Mouse (Mus musculus) kidney, postnatal 14 days (tissue): ENCODE measurements around the gene Rpl7a.
"Not testable (repeated sequence)": the region's sequence is repeated elsewhere in the genome, so short reads cannot be mapped to it uniquely, and the experiment has no call there.

ENCODE experiments used
- DNase-seq: peaks from one replicate; pipeline ENCODE4 v3.0.0; 2022; ENCODE audit warnings: mixed read lengths

The Rpl7a gene

DNA sequence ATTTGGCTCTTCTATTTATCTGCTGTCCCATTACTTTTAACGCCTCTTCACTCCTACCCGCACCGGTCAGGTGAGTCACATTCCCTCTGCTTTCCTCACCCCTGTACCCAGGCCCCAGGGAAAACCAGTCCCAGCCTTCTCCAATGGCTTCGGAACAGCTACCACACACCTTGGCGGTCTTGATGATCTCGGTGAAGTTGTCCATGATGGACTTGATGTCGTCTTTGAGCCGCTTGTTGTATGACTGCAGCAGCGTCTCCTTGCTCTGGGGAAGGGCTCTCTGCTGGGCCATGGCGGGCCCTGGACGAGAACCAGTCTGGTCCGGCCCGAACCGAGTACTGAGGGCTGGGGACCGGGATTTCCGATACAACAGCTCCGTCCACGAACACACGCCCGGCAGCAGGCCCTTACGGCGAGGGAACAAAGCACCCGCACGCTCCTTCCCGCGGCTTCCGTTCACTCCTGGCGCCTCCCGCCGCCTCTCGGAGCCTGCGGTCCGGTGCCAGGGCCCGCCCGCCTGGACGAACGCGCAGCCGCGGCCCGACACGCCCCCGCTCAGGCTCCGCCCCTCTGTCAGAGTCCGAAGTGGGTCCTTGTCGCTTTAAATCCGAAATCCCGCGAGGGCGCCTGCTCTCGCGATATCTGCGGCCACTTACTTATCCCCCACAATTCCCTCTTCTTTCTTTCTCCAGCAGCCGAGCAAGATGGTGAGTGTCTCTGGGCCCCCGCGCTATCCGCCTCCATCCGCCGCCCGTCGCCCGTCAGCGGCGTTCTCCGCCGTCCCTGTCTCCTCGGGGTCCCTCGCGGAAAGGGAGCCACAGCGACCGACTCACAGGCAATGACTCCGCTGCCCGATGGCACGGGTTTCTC, at the start of gene Rpl7a, which contains the start of gene Med22:
TSS of gene Rpl7a (plus strand) at position 641 of the 870 bp plus-strand sequence.
TSS of gene Med22 (minus strand) at position 554 of the 870 bp plus-strand sequence.
- peak; percentile 100 for DNase-seq

DNA sequence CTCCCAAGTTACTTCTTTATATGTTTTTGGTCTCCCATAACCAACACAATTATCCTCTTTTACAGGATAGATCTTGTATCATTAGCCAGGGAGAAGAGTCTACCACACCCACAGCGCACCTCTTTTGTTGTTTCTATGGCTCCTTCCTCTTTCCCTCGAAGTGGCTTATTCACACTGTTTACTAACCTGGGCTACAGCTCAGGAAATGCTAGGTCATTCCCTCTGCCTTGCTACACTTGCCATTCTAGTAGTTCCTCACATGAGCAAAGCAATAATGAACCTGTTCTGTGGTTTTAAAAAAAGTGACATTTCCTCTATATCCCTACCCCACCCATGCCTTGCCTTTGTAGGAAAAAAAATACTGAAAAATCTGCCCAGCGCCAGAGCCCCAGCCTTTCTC, 47.7 kb upstream of the Rpl7a start:
- DNase-seq = no peak

DNA sequence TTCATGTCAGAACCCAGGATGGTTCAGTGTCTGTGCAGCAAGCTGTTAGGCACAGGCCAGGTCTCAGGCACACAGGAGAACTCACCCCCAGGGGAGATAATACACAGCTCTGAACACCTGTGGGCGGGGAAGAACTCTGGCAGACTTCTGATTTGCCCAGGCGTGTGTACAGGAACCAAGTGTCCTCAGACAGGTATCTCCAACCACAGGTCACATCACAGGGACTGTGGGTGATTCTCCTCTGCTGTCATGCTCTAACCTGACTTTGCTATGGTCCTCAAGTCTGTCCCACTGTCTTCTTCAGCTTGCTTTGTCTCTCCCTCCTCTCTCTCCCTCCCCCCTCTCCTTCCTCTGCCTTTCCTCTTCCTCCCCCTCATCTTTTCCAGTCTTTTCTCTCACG, 45.7 kb upstream of the Rpl7a start, which contains the start of gene Abo:
TSS of gene Abo (minus strand) at position 101 of the 400 bp plus-strand sequence.
- no peak for DNase-seq

GRCm38 (mm10) chr2:26870666-26871065, 39.9 kb upstream of the Rpl7a start:
- DNase-seq = no peak

DNA sequence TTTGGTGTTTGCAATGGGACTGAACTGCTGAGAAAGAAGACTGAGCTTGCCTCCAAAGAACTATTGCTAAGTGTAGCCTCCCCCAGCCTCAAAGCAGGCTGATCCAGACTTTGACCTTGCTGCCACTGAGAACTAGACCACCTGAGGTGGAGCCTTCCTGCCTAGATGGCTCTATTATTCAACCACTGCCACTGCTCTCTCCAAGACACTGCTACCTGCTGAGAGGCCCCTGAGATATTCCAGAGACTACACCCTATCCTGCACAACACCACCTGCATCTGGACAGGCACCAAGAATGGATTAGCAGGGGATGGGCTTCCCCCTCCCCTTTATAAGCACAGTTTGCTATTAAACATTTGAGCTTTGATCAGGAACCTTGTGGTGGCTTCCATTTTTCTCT, 32.0 kb upstream of the Rpl7a start:
- DNase-seq = no peak

- DNase-seq = not testable (repeated sequence)
These were observed 25.0 kb upstream of the Rpl7a start for GRCm38 (mm10) chr2:26885541-26885940.

DNA sequence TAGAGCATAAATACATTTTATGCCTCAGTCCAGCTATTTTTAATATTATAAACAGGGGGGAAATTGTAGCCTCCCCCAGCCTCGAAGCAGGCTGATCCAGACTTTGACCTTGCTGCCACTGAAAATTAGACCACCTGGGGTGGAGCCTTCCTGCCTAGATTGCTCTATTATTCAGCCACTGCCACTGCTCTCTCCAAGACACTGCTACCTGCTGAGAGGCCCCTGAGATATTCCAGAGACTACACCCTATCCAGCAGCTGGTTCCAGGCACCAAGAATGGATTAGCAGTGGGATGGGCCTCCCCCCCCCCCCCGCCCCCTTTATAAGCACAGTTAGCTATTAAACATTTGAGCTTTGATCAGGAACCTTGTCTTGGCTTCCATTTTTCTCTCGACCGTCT, 24.4 kb upstream of the Rpl7a start:
- DNase-seq = not testable (repeated sequence)

DNA sequence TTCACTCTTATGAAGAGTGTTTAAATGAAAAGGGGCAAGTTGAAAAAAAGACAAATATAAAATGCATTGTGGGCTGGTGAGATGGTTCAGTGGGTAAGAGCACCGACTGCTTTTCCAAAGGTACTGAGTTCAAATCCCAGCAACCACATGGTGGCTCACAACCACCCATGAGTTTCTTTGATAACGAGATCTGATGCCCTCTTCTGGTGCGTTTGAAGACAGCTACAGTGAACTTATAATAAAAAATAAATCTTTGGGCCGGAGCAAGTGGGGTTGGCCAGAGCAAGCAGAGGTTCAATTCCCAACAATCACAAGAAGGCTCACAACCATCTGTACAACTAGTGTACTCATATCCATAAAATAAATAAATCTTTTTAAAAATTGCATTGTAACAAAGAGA, 14.7 kb upstream of the Rpl7a start:
- DNase-seq = no peak

DNA sequence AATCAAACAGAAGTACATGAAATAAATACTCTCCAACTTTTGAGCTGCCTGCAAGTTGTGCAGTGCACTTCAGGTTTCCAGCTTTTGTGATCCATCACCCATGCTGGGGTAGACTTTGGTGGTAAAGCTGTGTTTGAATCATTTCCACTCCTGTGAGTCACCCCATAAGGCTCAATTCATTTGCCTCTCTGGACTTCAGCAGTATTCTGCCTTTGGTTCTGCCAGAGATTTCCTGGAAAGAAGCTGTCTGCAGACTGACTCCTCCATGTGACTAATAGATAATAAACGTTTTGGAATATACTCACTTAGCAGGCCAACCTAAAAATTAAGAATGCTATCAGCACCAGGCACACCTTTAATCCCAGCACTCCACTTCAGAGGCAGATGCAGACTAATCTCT, 9.8 kb upstream of the Rpl7a start:
- no peak for DNase-seq

DNA sequence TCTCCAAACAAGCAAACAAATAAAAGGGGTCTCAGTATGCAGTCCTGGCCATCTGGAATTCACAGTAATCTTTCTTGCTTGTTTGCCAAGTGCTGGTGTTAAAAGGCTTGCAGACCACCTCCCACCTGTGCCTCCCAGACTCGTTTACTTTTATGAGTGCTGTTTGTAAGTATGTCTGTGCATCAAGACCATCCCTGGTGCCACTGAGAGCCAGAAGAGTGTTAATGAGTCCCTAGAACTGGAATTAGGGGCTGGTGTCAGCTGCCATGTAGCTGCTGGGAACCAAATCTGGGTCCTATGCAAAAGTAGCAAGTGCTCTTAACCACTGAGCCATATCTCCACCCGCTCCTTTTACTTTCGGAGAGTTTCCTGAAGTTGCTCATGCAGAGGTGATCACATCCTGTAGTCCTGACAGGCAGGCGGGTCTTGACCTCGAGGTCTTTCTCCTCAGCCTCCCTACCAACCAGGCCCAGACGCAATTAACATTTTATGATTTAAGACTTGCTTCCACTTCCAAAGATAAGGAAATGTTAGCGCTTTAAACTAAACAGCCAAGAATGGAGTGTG, 8.6 kb upstream of the Rpl7a start:
- no peak for DNase-seq

GRCm38 (mm10) chr2:26902467-26903220, 7.9 kb upstream of the Rpl7a start, which contains the start of gene Surf6:
TSS of gene Surf6 (minus strand) at chr2:26902879.
- peak; percentile 97 for DNase-seq

- no peak for DNase-seq
These were observed 7.3 kb upstream of the Rpl7a start for GRCm38 (mm10) chr2:26903311-26903710.

DNA sequence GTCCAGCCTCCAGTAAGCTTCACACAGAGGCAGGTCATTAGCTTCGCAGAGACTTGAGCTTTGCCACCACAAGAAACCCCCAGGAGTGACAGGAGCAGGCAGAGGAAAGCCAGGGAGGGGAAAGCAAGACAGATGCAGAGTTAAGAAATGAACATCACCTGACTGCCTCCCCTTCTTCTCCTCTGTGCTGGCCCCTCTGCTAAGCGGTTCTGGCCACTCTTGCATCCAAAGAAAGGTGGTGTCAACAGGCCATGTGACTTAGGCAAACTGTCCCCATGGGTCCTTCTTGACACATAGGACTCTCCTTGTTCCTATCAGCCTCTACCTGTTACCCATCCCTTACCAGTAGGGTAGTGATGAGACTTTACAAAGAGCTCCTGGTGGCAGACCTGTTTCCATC, 4.6 kb upstream of the Rpl7a start:
- DNase-seq = no peak

- DNase-seq = no peak
These were observed 4.1 kb upstream of the Rpl7a start for GRCm38 (mm10) chr2:26906431-26906830.

DNA sequence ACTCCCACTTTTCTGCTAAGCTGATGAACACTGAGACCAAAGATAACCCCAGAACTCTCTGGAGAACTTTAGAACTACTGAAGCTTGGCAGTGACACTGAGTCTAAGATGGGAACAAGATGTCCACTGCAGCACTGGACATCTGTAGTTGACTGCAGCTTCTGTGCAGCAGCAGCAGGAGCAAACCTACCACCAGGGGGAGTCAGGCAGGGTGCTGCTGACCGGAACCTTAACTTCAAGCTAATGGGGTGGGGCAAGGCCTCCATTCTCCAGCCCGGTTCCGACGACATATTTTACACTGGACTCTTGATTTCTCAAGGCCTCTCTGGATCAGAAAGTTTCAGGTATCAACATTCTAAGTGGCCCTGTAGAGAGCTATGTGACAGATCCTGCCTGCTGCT, 3.5 kb upstream of the Rpl7a start:
- DNase-seq = peak; percentile 64

DNA sequence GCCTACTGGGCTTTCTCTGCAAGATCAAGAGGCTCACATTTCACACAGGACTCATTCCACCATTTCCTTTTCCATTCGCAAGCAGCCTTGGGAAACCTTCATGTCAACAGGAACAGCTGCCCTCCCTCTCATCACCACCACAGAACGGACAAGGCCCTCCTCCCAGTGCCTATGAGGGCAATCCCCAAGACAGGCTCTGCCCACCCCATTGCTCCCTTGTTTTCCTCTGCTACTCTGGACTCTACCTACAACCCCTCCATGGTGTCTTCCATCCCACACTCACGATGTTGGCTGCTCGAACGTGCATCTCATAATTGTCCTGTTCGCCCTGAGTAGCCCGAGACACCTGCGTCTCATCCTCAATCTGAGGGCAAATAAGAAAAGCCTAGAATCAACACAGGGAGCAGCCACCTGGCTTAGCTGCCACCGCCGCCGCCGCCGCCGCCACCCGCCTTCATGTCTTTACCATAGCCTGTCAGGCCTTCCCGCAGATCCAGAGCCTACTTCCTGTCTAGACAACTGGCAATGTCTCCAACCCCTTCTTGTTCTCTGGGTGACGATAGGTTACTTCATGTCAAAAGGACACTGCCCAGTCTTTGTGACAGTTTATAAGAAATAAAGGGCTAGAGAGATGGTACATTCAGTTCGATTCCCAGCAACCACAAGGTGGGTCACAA, 1.7 kb upstream of the Rpl7a start:
- no peak for DNase-seq

- DNase-seq = no peak
These were observed 1.2 kb upstream of the Rpl7a start for GRCm38 (mm10) chr2:26909387-26909784.

DNA sequence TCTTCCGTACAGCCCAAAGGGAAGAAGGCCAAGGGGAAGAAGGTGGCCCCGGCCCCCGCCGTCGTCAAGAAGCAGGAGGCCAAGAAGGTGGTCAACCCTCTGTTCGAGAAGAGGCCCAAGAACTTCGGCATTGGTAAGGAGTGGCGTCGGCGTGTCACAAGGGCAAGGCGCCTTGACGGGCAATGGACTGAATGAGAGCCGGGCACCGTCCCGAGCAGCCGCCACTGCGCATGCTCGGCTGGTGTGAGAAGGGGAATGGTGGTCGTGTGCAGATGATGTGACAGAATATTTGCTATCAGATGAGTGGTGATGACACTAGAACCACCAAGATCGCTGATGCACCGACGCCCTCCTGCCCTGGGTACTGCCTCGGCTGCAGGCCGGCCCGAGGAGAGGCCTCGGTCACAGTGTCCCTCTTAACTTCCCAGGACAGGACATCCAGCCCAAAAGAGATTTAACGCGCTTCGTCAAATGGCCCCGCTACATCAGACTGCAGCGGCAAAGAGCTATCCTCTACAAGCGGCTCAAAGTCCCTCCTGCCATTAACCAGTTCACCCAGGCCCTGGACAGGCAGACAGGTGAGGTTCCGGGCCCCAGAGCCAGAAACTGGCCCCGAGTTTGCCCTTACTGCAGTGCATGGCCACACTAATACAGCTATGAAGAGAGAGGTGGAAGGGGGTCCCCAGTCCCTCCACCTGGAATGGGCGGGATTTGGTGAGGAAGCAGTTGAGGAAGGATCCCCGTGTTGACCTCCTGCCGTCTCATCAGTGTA, 616 bp downstream of the Rpl7a start:
- no peak for DNase-seq

DNA sequence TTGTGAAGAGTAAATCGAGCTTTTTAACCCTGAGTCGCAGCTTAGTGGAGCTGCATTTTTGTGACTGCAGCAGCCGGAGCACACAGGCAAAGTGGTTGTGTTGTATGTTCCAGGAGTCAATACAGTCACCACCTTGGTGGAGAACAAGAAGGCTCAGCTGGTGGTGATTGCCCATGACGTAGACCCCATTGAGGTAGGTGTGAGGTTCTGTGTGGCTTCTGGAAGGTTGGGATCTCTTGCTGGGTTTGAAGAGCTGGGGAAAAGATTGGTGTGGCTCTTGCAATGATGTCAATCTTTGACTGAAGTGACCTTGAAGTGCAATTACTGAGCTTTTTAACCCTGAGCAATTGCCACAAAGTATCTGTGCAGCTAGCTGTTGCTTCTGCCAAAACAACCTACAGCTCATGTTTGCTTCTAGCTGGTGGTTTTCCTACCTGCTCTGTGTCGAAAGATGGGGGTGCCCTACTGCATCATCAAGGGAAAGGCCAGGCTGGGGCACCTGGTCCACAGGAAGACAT, 1.7 kb downstream of the Rpl7a start:
- DNase-seq = no peak

GRCm38 (mm10) chr2:26913416-26914147, 3.0 kb downstream of the Rpl7a start:
- no peak for DNase-seq
